Mouse (Mus musculus) monocyte, adult 5-6 weeks (primary cell): Measurements from ENCODE around the gene Actn3. TPM values are rescaled to one million over a fixed set of nuclear protein-coding genes. Genes with fewer than 3 reads are reported as not detected.
"Not testable (repeated sequence)": the region's sequence is repeated elsewhere in the genome, so short reads cannot be mapped to it uniquely, and the experiment has no call there.

Experiments used
- ATAC-seq: fragments of 153-309, 156-312 bp; replicated peaks from 2 replicates; pipeline ENCODE4 v1.8.0; 2017; ENCODE audit warnings: mild to moderate bottlenecking; ENCODE audit not compliant: low TSS enrichment, insufficient number of reproducible peaks, severe bottlenecking, poor library complexity, low FRiP score
- total RNA-seq: library from RNA; stranded (forward); fragments of 200-1000, 200-491, 200-594 nt; gene quantifications from 3 replicates; pipeline ENCODE4 v1.2.3, GENCODE M21; 2017

Gene Actn3
- total RNA-seq, 1 experiment from 2014 or later: 0.10 TPM

DNA sequence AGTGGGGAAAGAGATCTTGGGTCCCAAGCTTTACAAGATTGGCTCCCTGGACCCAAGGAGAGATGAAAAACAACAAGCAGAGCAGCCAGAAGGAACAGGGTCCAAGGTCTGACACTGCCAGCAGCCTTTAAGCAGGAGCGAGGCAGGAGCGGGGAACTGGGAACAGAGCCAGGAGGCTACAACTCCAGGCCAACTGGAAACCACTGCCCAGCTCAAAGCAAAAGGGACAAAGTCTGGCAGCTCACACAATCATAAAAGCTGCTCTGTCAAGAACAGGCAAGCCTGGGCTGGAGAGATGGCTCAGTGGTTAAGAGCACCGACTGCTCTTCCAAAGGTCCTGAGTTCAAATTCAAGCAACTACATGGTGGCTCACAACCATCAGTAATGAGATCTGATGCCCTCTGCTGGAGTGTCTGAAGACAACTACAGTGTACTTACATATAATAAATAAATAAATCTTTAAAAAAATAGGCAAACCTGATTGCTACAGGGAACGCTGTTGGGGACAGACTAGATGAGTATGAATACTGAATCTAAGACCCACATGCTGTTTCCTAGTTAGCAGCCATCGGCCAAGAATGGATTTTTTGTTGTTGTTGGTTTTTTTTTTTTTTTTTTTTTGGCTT lies 56.9 kb downstream of the Actn3 start:
- no peak for ATAC-seq

DNA sequence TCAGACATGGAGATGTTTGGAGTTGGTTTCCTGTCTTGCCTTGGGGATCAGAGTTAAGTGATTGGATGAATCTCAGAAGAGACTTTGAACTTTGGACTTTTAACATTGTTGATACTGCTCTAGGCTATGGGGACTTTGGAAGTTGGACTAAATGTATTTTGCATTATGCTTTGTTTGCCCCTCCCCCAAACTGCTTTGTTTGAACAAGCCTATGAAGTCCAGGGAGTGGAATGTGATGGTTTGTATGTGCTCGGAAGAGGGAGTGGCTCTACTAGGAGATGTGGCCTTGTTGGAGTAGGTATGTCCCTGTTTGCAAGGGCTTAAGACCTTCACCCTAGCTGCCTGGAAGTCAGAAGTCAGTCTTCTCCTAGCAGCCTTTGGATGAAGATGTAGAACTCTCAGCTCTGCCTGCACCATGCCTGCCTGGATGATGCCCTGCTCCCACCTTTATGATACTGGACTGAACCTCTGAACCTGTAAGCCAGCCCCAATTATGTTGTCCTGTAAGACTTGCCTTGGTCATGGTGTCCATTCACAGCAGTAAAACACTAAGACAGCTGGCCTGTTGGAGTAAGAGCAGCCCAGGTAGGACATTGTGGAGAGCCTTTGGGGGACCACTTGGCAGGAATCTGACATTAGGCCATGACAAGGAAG lies 60.4 kb downstream of the Actn3 start:
- ATAC-seq: no peak

DNA sequence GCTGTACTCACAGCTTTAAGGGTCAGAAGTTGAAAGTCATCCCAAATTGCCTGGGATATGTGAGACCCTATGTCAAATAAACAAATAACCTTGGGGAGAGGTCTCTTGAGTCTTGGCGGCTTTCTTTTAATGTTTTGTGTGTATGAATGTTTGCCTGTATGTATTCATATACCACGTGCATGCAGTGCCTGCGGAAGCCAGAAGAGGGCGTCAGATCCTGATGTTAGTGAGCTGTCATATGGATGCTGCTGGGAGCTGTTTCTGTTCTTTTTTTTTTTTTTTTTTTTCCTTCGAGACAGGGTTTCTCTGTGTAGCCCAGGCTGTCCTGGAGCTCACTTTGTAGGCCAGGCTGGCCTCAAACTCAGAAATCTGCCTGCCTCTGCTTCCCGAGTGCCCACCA lies 64.7 kb downstream of the Actn3 start:
- ATAC-seq: no peak

DNA sequence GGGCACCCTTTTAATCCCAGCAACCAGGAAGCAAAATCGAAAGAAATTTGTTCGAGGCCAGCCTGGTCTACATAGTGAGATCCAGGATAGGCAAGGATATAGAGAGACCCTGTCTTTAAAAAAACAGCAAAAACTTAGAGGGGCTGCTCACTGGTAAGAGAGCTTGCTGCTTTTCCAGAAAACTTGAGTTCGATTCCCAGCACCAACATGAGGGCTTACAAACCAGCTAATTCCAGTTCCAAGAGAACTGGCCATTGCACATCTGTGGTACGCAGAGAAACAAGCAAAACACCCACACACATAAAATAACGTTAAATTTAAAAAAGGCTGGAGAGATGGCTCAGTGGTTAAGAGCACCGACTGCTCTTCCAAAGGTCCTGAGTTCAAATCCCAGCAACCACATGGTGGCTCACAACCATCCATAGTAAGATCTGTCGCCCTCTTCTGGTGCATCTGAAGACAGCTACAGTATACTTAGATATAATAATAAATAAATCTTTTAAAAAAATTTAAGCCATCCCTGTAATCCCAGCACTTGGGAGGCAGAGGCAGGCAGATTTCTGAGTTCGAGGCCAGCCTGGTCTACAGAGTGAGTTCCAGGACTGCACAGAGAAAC lies 65.3 kb downstream of the Actn3 start:
- ATAC-seq: not testable (repeated sequence)

DNA sequence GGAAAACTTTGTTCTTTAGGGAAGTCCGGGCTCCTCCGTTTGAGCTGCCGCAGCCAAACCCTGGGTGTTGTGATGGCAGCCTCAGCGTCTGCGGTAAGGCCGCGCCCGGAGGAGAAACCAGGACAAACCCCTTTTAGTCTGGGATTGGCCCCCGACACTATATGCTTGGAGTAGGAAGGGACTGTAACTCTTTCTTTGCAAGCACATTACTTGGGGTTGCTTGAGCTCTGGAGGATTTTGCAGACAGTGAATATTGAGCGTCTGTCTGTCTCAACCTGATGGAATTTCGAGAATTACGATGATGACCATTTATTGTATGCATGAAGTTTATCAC lies 65.8 kb downstream of the Actn3 start:
- no peak for ATAC-seq

Other genes with a start within 250 kb of the Actn3 start
- not detected in 3 replicates for gene Gm960, start 179.2 kb downstream of the Actn3 start, total RNA-seq
- not detected in 3 replicates for gene Sptbn2, start 166.7 kb downstream of the Actn3 start, total RNA-seq
- 12.2 to 30.8 TPM (median 24.9 TPM) in 3 replicates for gene Rbm4b, start 121.4 kb downstream of the Actn3 start, total RNA-seq
- gene Rbm4, start 84.0 kb downstream of the Actn3 start, total RNA-seq: 67.3 to 110 TPM (median 84.7 TPM) in 3 replicates
- gene Gm21992, start 66.3 kb downstream of the Actn3 start, total RNA-seq: 15.1 to 25.6 TPM (median 19.0 TPM) in 3 replicates
- gene Rbm14, start 66.3 kb downstream of the Actn3 start, total RNA-seq: 6.2 to 21.3 TPM (median 6.9 TPM) in 3 replicates
- gene Ccs, start 38.6 kb downstream of the Actn3 start, total RNA-seq: 18.7 to 42.7 TPM (median 33.6 TPM) in 3 replicates
- gene Ccdc87, start 38.5 kb downstream of the Actn3 start, total RNA-seq: not detected in 3 replicates
- gene Ctsf, start 22.8 kb downstream of the Actn3 start, total RNA-seq: 0.39 TPM in 1 of 3 replicates, not detected in the others
- 5.2 to 12.4 TPM (median 10.3 TPM) in 3 replicates for gene Zdhhc24, start 759 bp upstream of the Actn3 start, total RNA-seq
- gene Bbs1, start 28.7 kb upstream of the Actn3 start, total RNA-seq: 0.29 TPM in 1 of 3 replicates, not detected in the others
- gene Dpp3, start 50.4 kb upstream of the Actn3 start, total RNA-seq: 38.4 to 56.8 TPM (median 49.0 TPM) in 3 replicates
- not detected in 3 replicates for gene Peli3, start 65.2 kb upstream of the Actn3 start, total RNA-seq
- 17.6 to 27.9 TPM (median 17.8 TPM) in 3 replicates for gene Mrpl11, start 84.2 kb upstream of the Actn3 start, total RNA-seq
- not detected in 3 replicates for gene Npas4, start 112.4 kb upstream of the Actn3 start, total RNA-seq
- gene Slc29a2, start 146.0 kb upstream of the Actn3 start, total RNA-seq: 0.97 TPM in 1 of 3 replicates, not detected in the others
- gene B4gat1, start 160.9 kb upstream of the Actn3 start, total RNA-seq: 5.1 to 6.9 TPM in 2 of 3 replicates, not detected in the other
- 4.3 TPM in 1 of 3 replicates, not detected in the others for gene AC124502.3, start 161.0 kb upstream of the Actn3 start, total RNA-seq
- gene Brms1, start 163.4 kb upstream of the Actn3 start, total RNA-seq: 16.6 to 60.3 TPM (median 46.3 TPM) in 3 replicates
- 0.19 to 0.68 TPM (median 0.21 TPM) in 3 replicates for gene Rin1, start 172.6 kb upstream of the Actn3 start, total RNA-seq
- gene Cd248, start 190.2 kb upstream of the Actn3 start, total RNA-seq: not detected in 3 replicates
- 0.67 to 7.8 TPM (median 3.3 TPM) in 3 replicates for gene Tmem151a, start 207.6 kb upstream of the Actn3 start, total RNA-seq
- 10.4 to 13.3 TPM (median 10.5 TPM) in 3 replicates for gene Yif1a, start 210.6 kb upstream of the Actn3 start, total RNA-seq
- 0.32 TPM in 1 of 3 replicates, not detected in the others for gene Cnih2, start 220.6 kb upstream of the Actn3 start, total RNA-seq
- 87.3 to 123 TPM (median 101 TPM) in 3 replicates for gene Rab1b, start 229.2 kb upstream of the Actn3 start, total RNA-seq
- 9.2 to 25.6 TPM (median 17.2 TPM) in 3 replicates for gene Klc2, start 240.7 kb upstream of the Actn3 start, total RNA-seq